Mouse (Mus musculus) frontal cortex, postnatal 10 days (tissue): Measurements from ENCODE around the gene Lrrc55.
A peak's percentile ranks its signal among the peaks of the same experiment; 100 is the strongest.

Source experiments
- DNase-seq, 2 experiments: peaks; one replicate each; pipeline ENCODE4 v3.0.0; 2022; ENCODE audit warnings: low spot score in 2 of 2, mixed read lengths in 1 of 2

Gene Lrrc55

DNA sequence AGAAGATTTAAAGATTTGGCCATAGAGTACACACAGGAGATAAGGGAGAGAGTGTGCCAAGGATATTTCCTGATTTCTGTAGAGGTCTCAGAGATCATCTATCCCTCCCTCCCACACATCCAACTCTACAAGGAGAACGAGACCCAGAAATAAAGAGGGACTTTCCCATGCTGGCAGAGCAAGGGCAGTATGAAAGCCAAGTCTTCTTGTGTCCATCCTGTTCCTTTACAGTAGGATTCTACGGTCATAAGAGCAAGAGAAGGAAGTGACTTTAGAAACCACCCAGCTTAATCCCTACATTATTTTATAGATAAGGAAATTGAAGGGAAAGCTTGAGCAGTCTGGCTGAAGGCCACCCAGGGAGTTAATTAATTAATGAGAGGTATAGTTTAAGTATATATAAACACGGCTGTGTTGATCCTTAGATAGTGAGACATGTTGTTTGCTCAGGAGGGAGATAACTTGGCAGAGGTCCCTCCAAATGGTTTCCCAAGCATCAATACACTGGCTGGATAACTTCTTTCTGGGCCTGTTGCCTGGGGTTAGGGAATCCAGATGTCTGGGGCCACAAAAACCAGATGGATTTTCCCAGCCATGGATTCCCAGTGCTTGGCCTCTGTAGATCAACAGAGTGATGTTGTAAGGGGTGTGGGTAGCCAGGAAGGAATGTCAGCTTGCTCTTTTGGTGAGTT, 24.8 kb downstream of the Lrrc55 start:
- no peak for DNase-seq

DNA sequence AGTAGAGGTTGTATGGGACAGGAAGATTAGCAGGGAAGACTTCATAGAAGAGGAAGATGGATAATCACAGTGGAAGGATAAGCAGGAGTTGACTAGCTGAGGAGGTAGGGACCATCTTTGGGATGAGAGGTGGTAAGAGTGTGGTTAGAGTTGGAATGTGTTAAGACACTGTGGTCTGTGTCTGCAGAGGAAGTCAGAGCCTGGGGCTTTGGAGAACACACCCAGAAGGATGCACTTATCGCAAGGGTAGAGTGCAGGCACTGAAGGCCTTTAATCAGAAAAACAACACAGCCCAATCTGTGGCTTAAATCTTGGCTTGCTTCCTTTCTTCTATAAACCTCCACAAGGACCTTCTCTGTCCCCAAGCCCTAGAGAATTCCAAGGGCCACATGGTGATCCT, 28.7 kb downstream of the Lrrc55 start:
- no peak for DNase-seq

DNA sequence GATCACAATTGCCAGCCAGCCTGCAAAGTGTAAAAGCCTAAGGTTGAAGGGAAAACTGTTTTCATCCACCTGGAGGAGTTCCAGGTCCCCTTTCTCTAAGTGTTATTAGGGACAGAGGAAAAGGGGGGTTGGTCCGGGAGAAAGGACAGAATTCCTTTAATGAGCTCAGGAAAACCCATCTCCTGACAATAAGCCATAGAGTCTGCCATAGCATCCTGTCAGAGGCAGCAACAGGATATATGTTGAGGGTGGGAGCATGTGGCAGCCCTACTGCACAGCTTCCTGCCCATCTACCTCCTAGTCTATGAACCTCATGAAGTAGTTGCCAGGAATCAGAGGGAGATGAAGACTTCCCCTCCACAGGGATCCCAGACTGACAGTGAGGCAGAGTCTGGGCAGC, 29.4 kb downstream of the Lrrc55 start:
- no peak for DNase-seq

DNA sequence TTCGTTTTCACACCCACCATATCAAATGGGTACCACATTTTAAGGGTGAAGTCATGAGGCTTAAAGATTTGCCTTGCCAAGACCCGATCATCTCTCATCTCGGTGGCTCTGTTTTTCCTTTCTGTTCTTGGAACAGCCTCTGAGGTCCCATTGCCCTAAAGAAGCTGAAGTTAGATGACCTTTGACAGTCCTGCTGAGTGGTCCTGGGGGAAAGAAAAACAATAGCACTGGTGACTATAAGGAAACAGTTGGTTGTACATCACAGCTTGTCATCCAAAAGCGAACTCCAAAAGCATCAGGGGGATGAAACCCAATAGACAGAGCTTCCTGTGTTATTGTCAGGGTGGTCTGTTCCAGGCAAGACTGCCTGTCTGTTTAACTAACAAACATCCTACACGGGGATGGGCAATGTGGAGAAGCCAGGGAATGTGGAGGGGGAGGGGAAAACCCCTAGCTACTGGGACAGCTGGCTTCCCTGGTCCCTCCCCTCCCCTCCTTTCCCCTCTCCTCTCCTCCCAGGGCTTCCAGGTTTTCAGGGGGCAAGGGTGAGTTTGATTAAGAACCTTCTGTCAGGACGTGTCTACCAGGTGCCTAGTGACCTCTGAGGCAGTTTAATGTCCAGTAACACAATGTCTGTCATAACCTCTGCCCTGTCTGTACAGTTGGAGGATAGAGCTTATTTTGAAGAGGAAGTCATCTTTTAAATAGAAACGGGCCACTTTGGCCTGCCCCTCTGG, 33.5 kb downstream of the Lrrc55 start:
- no peak for DNase-seq

DNA sequence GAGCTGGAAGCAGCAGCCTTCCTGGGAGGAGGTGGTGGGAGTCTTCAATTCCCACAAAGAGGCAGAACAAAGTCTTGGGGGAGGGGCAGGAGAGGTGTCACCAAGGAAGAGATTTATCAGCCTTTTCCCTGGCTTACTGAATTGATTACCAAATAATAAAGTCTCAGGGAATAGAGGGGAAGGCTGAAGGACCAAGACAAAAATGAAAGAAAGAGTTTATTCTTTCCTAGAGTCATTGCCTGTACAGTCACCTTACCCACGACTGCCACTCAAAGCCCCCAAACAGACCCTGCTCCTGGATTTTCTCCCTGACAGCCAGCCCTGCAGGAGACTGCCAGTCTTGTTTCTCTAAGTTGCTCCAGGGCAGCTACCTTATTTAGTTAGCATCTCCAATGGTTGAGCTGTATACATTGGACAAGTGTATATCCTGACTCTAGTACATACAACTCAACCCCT, 35.3 kb downstream of the Lrrc55 start:
- DNase-seq = no peak

DNA sequence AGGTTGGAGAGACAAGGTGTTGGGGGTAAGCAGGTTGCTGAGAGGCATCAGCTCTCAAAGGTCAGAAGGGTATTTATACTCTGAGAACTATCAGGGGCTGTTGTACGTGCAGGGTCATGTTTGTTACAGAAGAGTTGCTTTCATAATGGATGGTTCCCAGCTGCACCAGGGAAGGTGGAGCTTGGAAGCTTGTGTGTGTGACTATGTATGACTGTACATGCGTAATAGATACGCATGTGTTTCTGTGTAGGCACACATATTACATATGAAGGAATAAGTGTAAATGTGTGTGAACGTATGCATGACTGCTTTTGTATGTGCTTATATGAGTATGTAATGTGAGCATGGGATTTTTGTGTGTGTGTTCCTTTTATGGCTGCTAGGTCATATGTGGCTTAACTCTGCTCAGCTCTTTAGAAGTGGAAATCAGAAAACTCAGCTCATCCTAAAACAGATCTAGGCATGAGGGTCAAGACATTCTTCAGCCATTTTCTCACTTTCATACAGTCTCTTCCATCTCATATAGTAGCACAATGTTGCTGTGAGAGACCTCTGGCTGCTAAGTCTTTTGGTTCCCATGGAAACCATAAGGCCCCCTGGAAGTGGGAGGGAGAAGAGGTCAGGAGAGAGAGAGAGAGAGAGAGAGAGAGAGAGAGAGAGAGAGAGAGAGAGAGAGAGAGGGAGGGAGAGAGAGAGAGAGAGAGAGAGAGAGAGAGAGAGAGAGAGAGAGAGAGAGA, 35.9 kb downstream of the Lrrc55 start:
- DNase-seq = no peak

DNA sequence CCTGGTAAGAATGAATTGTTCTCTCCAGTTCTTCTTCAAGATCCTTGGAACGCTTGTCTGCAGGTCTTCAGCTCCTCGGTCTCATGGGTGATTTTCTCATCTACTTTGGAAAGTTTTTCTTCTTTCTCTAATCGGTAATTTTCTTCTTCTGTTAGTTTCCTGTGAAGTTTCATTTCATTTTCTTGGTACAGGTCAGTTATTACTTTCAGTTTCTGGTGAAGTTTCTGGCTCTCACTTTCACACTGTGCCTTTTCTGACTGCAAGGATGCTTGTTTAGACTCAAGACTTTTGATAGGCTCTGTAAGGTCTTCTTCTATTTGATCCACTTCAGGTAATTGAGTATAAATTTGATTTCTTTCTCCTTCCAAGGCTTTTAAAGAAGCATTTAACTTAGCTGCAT, 39.6 kb downstream of the Lrrc55 start:
- DNase-seq = no peak

DNA sequence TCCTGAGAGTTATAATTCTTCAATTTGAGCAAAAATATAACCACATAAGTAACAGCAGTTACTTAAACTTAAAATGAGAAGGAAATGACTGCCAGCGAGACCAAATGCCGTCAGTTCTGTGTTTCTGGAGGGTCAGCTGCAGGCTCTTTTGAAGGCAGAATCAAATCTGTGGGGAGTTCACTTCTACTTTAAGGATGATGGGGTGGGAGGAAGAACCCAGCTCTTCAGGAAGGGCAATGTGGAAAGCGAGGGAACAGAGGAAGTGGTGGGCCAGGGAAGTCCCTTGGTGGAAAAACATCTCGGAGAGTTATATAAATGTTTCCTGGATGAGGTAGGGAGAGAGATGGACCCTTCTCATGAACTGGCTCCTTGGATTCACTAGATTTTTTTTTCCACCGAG, 40.9 kb downstream of the Lrrc55 start:
- DNase-seq = no peak

DNA sequence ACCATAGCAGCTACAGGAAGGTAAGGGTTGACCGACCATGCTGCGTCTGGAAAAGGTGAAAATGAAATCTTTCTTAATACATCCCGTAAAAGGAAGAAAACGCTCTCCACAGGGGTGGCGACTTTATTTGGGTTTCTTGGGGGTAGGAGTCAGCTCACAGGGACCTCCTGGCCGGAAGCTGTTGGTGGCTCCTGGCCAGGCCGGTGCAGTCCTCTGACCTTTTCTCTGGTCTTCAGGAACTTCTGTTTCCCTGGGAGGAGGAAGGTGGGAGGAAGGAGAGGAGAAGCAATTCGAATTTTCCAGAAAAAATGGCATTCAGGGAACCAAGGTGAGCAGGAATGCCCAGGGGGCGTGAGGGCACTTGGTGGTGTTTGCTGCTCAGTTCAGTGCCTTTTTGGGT, 41.7 kb downstream of the Lrrc55 start:
- no peak for DNase-seq

DNA sequence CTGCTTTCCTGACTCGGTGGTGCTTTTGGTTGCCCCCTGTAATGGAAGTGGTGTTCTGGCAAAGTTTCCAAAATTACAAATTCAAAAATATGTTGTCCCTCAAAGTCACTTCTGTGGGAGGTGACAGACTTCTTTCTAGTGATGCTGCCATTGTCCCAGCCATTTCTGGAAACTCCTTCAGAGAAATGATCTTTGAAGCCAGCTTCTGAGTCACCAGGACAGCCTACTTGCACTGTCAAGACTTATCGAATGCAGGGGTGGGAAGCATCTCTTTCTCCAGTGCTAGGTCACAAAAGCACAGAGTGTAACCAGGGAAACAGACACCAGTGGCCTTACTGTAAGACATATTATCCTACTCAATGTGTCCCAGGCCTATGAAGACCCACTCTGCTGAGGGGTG, 45.8 kb downstream of the Lrrc55 start:
- DNase-seq = no peak

DNA sequence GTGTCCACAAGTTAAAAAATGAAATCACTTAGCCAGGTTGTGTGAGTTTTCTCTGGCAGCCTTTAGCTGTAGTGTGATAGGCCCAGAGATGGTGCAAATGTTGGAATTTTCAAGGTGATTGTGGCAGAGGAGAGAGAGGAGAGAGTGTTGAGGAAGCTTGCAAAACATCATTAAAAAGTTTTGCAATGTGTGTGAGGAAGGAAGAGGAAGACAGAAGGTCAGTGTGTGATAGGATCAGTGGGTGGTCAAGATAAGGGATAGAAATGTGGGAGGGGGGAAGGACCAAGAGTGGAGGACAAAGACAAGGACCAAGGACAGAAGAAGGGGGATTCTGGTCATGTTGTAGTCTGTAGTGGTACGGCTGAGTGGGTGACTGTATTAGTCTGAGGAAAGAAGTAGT, 46.6 kb downstream of the Lrrc55 start:
- no peak for DNase-seq

DNA sequence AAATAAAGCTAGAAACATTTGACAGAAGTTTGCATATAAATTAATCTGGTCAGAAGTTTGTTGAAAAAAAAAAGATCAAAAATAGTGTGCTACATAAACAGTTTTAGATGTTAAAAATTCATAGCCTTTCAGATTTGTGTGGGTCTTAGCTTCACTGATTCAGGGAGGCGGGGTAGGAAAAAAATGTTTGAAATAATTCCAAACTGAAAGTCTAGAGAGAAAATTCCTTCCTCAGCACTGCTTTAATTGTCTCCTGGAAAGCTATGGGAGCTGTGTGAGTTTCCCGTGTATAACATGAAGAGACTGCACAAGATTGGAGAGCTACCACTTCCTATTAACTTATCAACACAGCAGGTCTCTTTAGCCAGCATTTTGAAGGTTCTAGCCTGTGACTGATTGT, 49.5 kb downstream of the Lrrc55 start:
- no peak for DNase-seq

DNA sequence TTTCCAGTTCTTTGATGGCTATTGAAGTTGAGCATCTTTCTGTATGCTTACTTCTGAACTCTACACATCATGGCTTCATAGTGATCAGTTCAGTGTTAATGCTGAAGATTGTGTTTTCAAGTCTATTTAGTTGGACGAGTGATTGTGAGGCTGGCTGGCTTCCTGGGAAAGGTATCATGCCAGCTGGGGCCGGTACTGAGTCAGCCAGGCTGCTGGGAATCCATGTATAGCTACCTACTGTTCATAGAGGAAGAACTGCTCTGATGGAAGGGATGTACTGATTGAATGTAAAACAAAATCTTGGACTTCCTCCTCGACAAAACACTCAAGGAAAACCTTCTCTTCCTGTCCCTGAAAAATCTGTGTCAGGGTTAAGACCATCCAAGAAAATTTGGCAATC, 51.7 kb downstream of the Lrrc55 start:
- DNase-seq = no peak

DNA sequence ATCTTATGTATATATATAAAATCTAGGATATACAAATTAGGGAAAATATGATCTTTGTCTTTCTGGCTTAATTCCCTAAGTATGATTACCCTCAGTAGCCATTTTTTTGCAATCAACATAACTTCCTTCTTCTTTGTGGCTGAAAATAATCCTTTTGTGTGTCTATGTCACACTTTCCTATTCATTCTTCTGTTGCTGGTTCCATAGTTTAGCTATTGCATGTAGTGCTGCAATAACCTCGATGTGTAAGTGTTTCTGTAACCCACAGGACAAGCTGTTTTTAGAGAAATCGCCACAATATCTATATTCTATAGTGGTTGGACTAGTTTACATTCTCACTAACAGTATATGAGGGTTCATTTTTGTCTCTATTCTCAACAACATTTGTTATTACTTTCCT, 52.1 kb downstream of the Lrrc55 start:
- no peak for DNase-seq

DNA sequence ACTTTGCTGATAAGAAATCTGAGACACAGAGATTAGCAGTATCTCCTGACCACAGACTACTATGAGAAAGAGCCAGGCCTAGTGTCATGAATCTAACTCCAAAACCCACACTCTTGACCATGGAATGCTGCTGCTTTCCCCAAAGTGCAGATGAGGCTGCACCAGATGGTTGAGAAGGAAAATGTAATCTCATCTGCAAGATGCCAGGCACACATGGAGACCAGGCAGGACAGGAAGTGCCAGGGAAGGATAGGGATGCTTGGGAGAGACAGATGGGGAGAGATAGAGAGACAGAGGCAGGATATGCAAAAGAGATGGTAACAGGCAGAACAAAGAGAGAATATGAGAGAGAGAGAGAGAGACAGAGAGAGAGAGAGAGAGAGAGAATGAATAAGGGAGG, 56.2 kb downstream of the Lrrc55 start:
- no peak for DNase-seq

DNA sequence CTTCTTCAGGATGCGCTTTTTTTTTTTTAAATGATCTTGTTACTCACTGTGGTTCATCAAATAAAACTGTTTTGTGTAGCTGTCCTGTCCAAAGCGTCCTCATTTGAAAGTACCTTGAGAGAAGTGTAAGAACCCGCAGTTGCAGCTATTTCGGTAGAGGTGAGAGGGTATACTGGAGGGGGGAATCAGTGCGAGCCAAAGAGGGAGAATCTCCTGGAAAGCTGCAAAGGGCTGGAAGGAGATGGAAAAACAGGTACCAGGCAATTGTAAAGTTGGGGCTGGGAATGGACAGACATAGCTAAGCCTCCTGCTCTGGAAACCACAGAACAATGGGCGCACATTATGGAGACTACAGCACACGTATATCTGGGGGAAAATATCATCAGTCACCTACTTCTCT, 57.2 kb downstream of the Lrrc55 start:
- no peak for DNase-seq

DNA sequence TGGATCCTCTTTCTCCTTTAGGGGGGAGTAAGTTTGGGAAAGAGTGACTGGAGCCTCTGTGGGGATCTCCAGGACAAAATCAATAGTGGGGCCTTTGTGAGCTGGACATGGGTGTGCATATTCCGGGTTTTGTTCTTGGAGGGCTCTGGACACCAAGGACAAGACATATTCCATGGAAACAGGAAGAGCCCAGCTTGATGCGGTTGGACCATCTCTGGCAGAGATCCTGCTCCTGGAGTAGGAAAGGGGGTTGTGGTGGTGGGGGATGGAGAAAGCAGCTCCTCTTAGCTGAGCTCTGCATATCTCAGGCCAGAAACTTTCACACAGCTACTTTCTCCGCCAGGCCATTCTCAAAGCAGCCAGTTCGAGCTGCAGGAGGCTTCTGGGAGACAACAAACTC, 57.6 kb downstream of the Lrrc55 start:
- DNase-seq = no peak

DNA sequence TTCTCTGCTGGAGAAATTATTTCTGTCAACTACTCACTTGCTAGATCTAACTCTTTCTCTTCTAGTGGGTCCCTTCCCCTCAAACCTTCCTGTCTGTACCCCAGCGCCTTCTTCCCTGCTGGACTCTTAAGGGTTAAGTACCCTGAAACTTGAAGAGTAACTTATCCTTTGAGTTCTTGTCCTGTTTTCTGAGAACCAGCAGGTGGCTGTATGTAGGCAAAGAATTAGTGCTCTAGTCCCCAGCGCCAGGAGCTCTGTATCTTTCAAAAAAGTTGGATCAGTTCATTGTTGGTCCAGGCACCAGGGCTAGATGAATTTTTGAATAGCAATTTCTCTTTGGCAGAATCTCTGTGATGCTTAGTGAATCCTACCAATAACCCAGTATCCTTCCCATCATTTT, 58.9 kb downstream of the Lrrc55 start:
- peak in 1 of 2 experiments; percentile 4 for DNase-seq

DNA sequence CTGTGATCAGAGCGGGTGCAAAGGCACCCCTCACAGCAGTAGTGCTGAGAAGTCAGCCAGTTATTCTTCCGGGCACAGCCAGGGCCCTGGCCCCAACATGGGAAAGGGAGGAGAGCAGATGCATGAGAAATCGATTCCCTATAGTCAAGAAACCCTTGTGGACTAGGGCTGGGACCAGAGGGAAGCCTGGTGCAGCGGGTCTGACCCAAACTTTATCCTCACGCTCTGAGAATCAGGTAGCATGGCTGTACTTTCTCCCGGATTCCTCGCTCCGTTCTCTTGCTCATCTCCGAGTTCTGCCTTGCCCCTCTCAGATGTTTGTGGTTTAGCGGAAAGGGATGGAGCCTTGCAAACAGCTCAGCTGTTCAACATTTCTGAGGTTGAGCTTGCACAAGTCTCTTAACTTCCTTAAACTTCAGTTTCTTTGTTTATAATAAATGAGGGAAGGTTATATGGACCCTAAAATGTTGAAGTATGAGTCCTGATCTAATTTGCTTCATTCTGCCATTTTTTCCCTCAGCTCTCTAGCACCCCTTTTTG, 59.3 kb downstream of the Lrrc55 start:
- peak in 1 of 2 experiments; percentile 3 for DNase-seq

DNA sequence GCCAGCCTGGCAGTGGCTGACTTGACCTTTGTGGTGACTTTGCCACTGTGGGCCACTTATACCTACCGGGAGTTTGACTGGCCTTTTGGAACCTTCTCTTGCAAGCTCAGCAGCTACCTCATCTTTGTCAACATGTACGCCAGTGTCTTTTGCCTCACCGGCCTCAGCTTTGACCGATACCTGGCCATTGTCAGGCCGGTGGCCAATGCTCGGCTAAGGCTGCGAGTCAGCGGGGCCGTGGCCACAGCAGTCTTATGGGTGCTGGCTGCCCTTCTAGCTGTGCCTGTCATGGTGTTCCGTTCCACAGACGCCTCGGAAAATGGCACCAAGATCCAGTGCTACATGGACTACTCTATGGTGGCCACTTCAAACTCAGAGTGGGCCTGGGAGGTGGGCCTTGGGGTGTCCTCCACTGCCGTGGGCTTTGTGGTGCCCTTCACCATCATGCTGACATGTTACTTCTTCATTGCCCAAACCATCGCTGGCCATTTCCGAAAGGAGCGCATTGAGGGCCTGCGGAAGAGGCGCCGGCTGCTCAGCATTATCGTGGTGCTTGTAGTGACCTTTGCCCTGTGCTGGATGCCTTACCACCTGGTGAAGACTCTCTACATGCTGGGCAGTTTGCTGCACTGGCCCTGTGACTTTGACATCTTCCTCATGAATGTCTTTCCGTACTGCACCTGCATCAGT, 60.0 kb downstream of the Lrrc55 start:
- peak in 1 of 2 experiments; percentile 6 for DNase-seq

DNA sequence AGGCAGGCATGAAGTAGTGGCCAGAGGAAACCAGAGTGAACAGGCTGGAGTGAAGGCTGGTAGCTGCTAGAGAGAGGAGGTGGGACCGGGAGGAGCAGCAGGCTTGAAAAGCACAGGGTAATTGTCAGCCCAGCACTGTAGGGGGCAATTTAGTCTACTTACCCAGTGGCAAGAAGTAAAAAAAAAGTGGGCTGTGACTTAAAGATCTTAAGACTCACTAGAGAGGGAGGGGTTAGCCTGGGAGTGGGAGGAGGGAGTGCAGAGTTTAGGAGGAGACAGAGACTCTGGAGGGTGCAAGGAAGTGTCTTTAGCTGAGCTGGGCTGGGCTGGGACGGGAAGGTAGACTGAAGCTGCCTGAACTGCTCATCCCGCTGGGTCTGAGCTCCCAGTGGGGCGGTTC, 60.9 kb downstream of the Lrrc55 start, which contains the start of gene Aplnr:
Gene Aplnr, plus strand, starts transcription at position 137 of the 400 bp plus-strand sequence.
- DNase-seq = no peak

DNA sequence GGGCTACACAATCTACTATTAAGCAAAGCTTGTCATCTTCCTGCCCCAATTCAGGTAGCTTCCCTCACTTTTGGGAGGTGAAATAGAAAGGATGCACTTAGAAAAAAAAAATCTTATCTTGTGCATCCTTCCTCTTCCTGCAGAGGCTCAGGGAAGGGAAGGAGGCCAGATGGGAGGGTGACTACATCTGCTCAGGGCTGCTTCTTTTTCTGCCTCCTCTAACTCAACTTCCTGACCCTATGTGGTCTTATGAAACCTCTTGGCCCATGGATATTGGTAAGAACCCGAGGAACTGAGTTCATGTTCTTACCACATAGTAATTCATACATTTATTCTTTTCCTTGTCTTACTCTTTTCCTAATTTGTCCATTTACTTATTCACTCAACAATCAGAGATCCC, 61.9 kb downstream of the Lrrc55 start:
- DNase-seq = no peak
